Mouse (Mus musculus) heart, embryonic 16.5 days (tissue): ENCODE data around the gene Aven. TPM values are rescaled to one million over a fixed set of nuclear protein-coding genes. Genes with fewer than 3 reads are reported as not detected.

Source experiments
- ATAC-seq: fragments of 200-750 bp; cut with Nextera tagmentation; replicated peaks from 2 replicates; pipeline ENCODE4 v1.8.0; 2017; ENCODE audit warnings: moderate number of reproducible peaks; ENCODE audit not compliant: insufficient read depth, low FRiP score; ENCODE audit errors: extremely low read depth
- H3K27ac ChIP-seq: fragments of 300-500 bp; sonication (generic); 2 replicates; pipeline ENCODE4 v1.5.1; 2014; ENCODE audit warnings: mild to moderate bottlenecking, low read length, control low read depth, moderate library complexity
- H3K27me3 ChIP-seq: fragments of 300-500 bp; sonication (generic); 2 replicates; pipeline ENCODE4 v1.6.1; 2014; ENCODE audit warnings: low read length, mixed read lengths; ENCODE audit not compliant: control insufficient read depth, insufficient read depth
- H3K36me3 ChIP-seq: fragments of 300-500 bp; sonication (generic); 2 replicates; pipeline ENCODE4 v1.6.1; 2014; ENCODE audit not compliant: control insufficient read depth, insufficient read depth
- H3K4me1 ChIP-seq: fragments of 300-500 bp; sonication (generic); 2 replicates; pipeline ENCODE4 v1.6.1; 2014; ENCODE audit warnings: low read length, mixed read lengths; ENCODE audit not compliant: control insufficient read depth, insufficient read depth
- H3K4me2 ChIP-seq: fragments of 300-500 bp; sonication (generic); 2 replicates; pipeline ENCODE4 v1.6.1; 2014; ENCODE audit warnings: low read depth, mild to moderate bottlenecking, control low read depth, low read length
- H3K4me3 ChIP-seq: fragments of 300-500 bp; sonication (generic); 2 replicates; pipeline ENCODE4 v1.5.1; 2014; ENCODE audit warnings: mild to moderate bottlenecking, control low read depth, low read length
- H3K9ac ChIP-seq: fragments of 300-500 bp; sonication (generic); 2 replicates; pipeline ENCODE4 v1.6.1; 2014; ENCODE audit warnings: low read length, control low read depth
- H3K9me3 ChIP-seq: fragments of 300-500 bp; sonication (generic); replicated peaks from 2 replicates; pipeline ENCODE4 v1.6.1; 2016; ENCODE audit warnings: low read length; ENCODE audit not compliant: control insufficient read depth
- WGBS: fragments of 180-500 bp; shearing (Covaris S2); extraction: QIAGEN DNeasy Blood & Tissue Kit; methylation state at CpG from one replicate; pipeline ENCODE4 v1.1.7; 2014; 5-methylcytosine and 5-hydroxymethylcytosine counted together
- polyA plus RNA-seq: library from polyadenylated mRNA; unstranded; fragments of >200 nt; fragmentation: Nextera tagmentation; extraction: Ambion mirVana; gene quantifications from 2 replicates; pipeline ENCODE4 v1.2.1, GENCODE M21; 2015

Aven gene
- polyA plus RNA-seq, 1 experiment from 2014 or later: 4.0 TPM

GRCm38 (mm10) chr2:112566290-112567085, 73.7 kb downstream of the Aven start:
- Histone ChIP-seq H3K4me2 (no peak overlapping the region), H3K4me1 (no peaks in the 10 kb centered on the region), H3K4me3 (no peak overlapping the region), H3K9ac (no peak overlapping the region), H3K9me3 (no peaks in the 10 kb centered on the region; the same call in 1 of the 2 replicates), H3K27ac (no peak overlapping the region), H3K27me3 (no peaks in the 10 kb centered on the region), H3K36me3 (no peaks in the 10 kb centered on the region)
- no peak for ATAC-seq
- WGBS: 83% methylated on average over 4 of the region's 4 CpGs

GRCm38 (mm10) chr2:112567786-112568185, 75.0 kb downstream of the Aven start:
- ATAC-seq: no peak
- H3K27ac ChIP-seq: no peak overlapping the region
- no peak overlapping the region for H3K4me3 ChIP-seq
- no peaks in the 10 kb centered on the region for H3K9me3 ChIP-seq
- H3K27me3 ChIP-seq: no peaks in the 10 kb centered on the region
- H3K4me1 ChIP-seq: no peaks in the 10 kb centered on the region
- WGBS: 65% methylated on average over 4 of the region's 4 CpGs
- no peaks in the 10 kb centered on the region for H3K36me3 ChIP-seq
- no peak overlapping the region for H3K9ac ChIP-seq
- no peak overlapping the region for H3K4me2 ChIP-seq

- 75% methylated on average over 7 of the region's 7 CpGs for WGBS
Measured at GRCm38 (mm10) chr2:112590985-112591384, 98.2 kb downstream of the Aven start.

GRCm38 (mm10) chr2:112591451-112591871, 98.7 kb downstream of the Aven start:
- Histone ChIP-seq H3K9me3 (no peaks in the 10 kb centered on the region), H3K27ac (no peak overlapping the region), H3K27me3 (no peaks in the 10 kb centered on the region), H3K36me3 (no peaks in the 10 kb centered on the region), H3K4me2 (no peak overlapping the region), H3K9ac (no peak overlapping the region), H3K4me1 (no peaks in the 10 kb centered on the region), H3K4me3 (no peak overlapping the region)
- WGBS: 61% methylated on average over 6 of the region's 6 CpGs
- ATAC-seq: no peak

More at GRCm38 (mm10) chr2:112590985-112591384, 98.2 kb downstream of the Aven start:
- Histone ChIP-seq H3K27ac (no peak overlapping the region), H3K4me1 (no peaks in the 10 kb centered on the region), H3K27me3 (no peaks in the 10 kb centered on the region), H3K9me3 (no peaks in the 10 kb centered on the region), H3K36me3 (no peaks in the 10 kb centered on the region), H3K9ac (no peak overlapping the region), H3K4me2 (no peak overlapping the region), H3K4me3 (no peak overlapping the region)
- ATAC-seq: no peak

- WGBS: 62% methylated on average over 2 of the region's 2 CpGs
- Histone ChIP-seq H3K9me3 (no peaks in the 10 kb centered on the region), H3K36me3 (no peaks in the 10 kb centered on the region), H3K4me1 (no peaks in the 10 kb centered on the region), H3K9ac (no peak overlapping the region), H3K27me3 (no peaks in the 10 kb centered on the region), H3K27ac (no peak overlapping the region), H3K4me2 (no peak overlapping the region), H3K4me3 (no peak overlapping the region)
- no peak for ATAC-seq
Measured at GRCm38 (mm10) chr2:112593322-112593721, 100.6 kb downstream of the Aven start.

- no peak for ATAC-seq
- no peak overlapping the region for H3K4me2 ChIP-seq
- H3K4me1 ChIP-seq: no peaks in the 10 kb centered on the region
- H3K9me3 ChIP-seq: no peaks in the 10 kb centered on the region
- H3K4me3 ChIP-seq: no peak overlapping the region
- H3K27ac ChIP-seq: no peak overlapping the region
- no peaks in the 10 kb centered on the region for H3K27me3 ChIP-seq
- H3K36me3 ChIP-seq: no peaks in the 10 kb centered on the region
- no peak overlapping the region for H3K9ac ChIP-seq
- WGBS: 91% methylated on average over 2 of the region's 2 CpGs
Measured at GRCm38 (mm10) chr2:112593781-112594180, 101.0 kb downstream of the Aven start.

- no peak overlapping the region for H3K27ac ChIP-seq
- no peak overlapping the region for H3K9ac ChIP-seq
- H3K9me3 ChIP-seq: no peaks in the 10 kb centered on the region
- H3K4me2 ChIP-seq: no peak overlapping the region
- H3K36me3 ChIP-seq: no peaks in the 10 kb centered on the region
- no peaks in the 10 kb centered on the region for H3K27me3 ChIP-seq
- WGBS: 75% methylated on average over 3 of the region's 3 CpGs
- no peaks in the 10 kb centered on the region for H3K4me1 ChIP-seq
- H3K4me3 ChIP-seq: no peak overlapping the region
- ATAC-seq: no peak
Measured at GRCm38 (mm10) chr2:112595807-112596206, 103.0 kb downstream of the Aven start.

GRCm38 (mm10) chr2:112596415-112596814, 103.7 kb downstream of the Aven start:
- no peak overlapping the region for H3K4me3 ChIP-seq
- no peaks in the 10 kb centered on the region for H3K9me3 ChIP-seq
- H3K4me2 ChIP-seq: no peak overlapping the region
- no peaks in the 10 kb centered on the region for H3K27me3 ChIP-seq
- peaks cover 5% of the 10 kb centered on the region; the same call in 1 of the 2 replicates for H3K4me1 ChIP-seq
- H3K36me3 ChIP-seq: no peaks in the 10 kb centered on the region
- no peak overlapping the region for H3K27ac ChIP-seq
- H3K9ac ChIP-seq: no peak overlapping the region
- ATAC-seq: no peak
- 73% methylated on average over 5 of the region's 5 CpGs for WGBS

- Histone ChIP-seq H3K4me3 (no peak overlapping the region), H3K4me2 (no peak overlapping the region), H3K27me3 (no peaks in the 10 kb centered on the region), H3K9me3 (no peaks in the 10 kb centered on the region), H3K9ac (no peak overlapping the region), H3K27ac (no peak overlapping the region), H3K4me1 (peaks cover 7% of the 10 kb centered on the region; the same call in 1 of the 2 replicates), H3K36me3 (no peaks in the 10 kb centered on the region)
- ATAC-seq: no peak
- 56% methylated on average over 1 of the region's 1 CpGs for WGBS
Measured at GRCm38 (mm10) chr2:112597064-112597463, 104.3 kb downstream of the Aven start.
